Comparison of ENCODE assay signal across 10 mouse cellular contexts in the genomic region with DNA sequence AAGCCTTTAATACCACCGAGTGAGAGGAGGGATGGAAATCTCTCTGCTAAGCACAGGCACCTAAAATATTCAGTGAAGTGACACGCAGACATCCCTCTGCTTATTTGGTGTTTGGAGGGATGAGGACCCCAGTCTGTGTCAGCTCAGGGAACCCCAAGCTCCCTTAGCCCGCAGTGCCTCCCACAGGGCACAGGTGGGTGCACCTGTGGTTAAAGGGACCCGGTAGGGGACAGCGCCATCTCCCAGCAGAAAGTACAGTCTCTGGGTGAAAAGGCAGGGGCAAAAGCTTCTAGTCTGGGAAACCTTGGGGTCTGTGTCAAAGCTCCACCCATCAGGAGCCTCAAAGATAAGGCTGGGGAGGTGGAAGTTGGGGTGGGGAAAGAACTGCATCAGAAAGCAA. TPM values are rescaled to one million over a fixed set of nuclear protein-coding genes. Genes with fewer than 3 reads are reported as not detected.
A peak's percentile ranks its signal among the peaks of the same experiment; 100 is the strongest.
DNase-seq lines count a peak whose midpoint lies in the region; ATAC-seq lines count a peak whose summit lies in the region.
"Had no signal": no experiment of that assay in that cellular context is flagged by ENCODE, and none has a peak within 500 bp of the region (broad histone marks: within the 10 kb centered on the region; RNA-seq: fewer than 3 reads in every experiment).

No protein-coding gene starts in this region.

- H3K9me3 ChIP-seq in intestine, embryonic 14.5 days (ENCODE audit: control insufficient read depth, low read length), result no peaks in the 10 kb centered on the region
- H3K9me3 ChIP-seq in intestine, embryonic 16.5 days (ENCODE audit: control insufficient read depth, low read length), result no peaks in the 10 kb centered on the region
- H3K9me3 ChIP-seq in embryonic facial prominence, embryonic 11.5 days (replicated peaks; ENCODE audit: control insufficient read depth, low read length), result no peaks in the 10 kb centered on the region
- H3K9me3 ChIP-seq in hindbrain, embryonic 12.5 days (replicated peaks), result no peaks in the 10 kb centered on the region
- H3K9me3 ChIP-seq in midbrain, embryonic 16.5 days (replicated peaks; ENCODE audit: control insufficient read depth, low read length, poor library complexity, severe bottlenecking), result no peaks in the 10 kb centered on the region

- H3K27ac ChIP-seq in intestine, embryonic 14.5 days (ENCODE audit: low read depth), result no peak overlapping the region
- H3K27ac ChIP-seq in intestine, embryonic 16.5 days (ENCODE audit: low read length), result no peak overlapping the region
- H3K27ac ChIP-seq in embryonic facial prominence, embryonic 11.5 days (replicated peaks; ENCODE audit: low read depth, low read length), result no peak overlapping the region
- H3K27ac ChIP-seq in hindbrain, embryonic 12.5 days, result no peak overlapping the region
- H3K27ac ChIP-seq in midbrain, embryonic 16.5 days (ENCODE audit: low read length), result peak overlapping the region; percentile 54; the same call in 1 of the 2 replicates

- H3K4me1 ChIP-seq in intestine, embryonic 14.5 days (replicated peaks; ENCODE audit: control insufficient read depth, insufficient read depth, low read length), result peaks cover 6% of the 10 kb centered on the region; the same call in 1 of the 2 replicates
- peaks cover 5% of the 10 kb centered on the region for H3K4me1 ChIP-seq in intestine, embryonic 16.5 days (ENCODE audit: control insufficient read depth, insufficient read depth, low read length)
- H3K4me1 ChIP-seq in embryonic facial prominence, embryonic 11.5 days (ENCODE audit: control insufficient read depth, insufficient read depth, low read length), result 0 out of 2 replicates have a peak, but pooled peaks cover 4% of the 10 kb centered on the region
- peaks cover 13% of the 10 kb centered on the region for H3K4me1 ChIP-seq in hindbrain, embryonic 12.5 days
- H3K4me1 ChIP-seq in midbrain, embryonic 16.5 days (ENCODE audit: control insufficient read depth, insufficient read depth, low read length), result peaks cover 9% of the 10 kb centered on the region; the same call in 1 of the 2 replicates

- peak overlapping the region; percentile 79 for H3K4me2 ChIP-seq in intestine, embryonic 14.5 days (ENCODE audit: low read length)
- H3K4me2 ChIP-seq in intestine, embryonic 16.5 days (ENCODE audit: low read depth, low read length), result no peak overlapping the region
- peak overlapping the region; percentile 99; the same call in 1 of the 2 replicates for H3K4me2 ChIP-seq in embryonic facial prominence, embryonic 11.5 days (ENCODE audit: low read depth, low read length)
- peak overlapping the region; percentile 100 for H3K4me2 ChIP-seq in hindbrain, embryonic 12.5 days (replicated peaks)
- H3K4me2 ChIP-seq in midbrain, embryonic 16.5 days (ENCODE audit: low read length), result peak overlapping the region; percentile 79

- H3K9ac ChIP-seq in intestine, embryonic 14.5 days (ENCODE audit: low read length), result no peak overlapping the region
- H3K9ac ChIP-seq in intestine, embryonic 16.5 days (ENCODE audit: low read depth, low read length), result no peak overlapping the region
- no peak overlapping the region for H3K9ac ChIP-seq in embryonic facial prominence, embryonic 11.5 days (replicated peaks; ENCODE audit: low read length)
- H3K9ac ChIP-seq in hindbrain, embryonic 12.5 days, result no peak overlapping the region
- peak overlapping the region; percentile 51; the same call in 1 of the 2 replicates for H3K9ac ChIP-seq in midbrain, embryonic 16.5 days (ENCODE audit: low read depth, low read length)

- H3K4me3 ChIP-seq in intestine, embryonic 14.5 days (ENCODE audit: low read depth, low read length), result peak overlapping the region; percentile 44; the same call in 1 of the 2 replicates
- H3K4me3 ChIP-seq in intestine, embryonic 16.5 days (ENCODE audit: low read length), result no peak overlapping the region
- peak overlapping the region; percentile 60 for H3K4me3 ChIP-seq in embryonic facial prominence, embryonic 11.5 days (ENCODE audit: low read depth, low read length)
- H3K4me3 ChIP-seq in hindbrain, embryonic 12.5 days, result peak overlapping the region; percentile 77
- H3K4me3 ChIP-seq in midbrain, embryonic 16.5 days (ENCODE audit: low read depth, low read length), result peak overlapping the region; percentile 69

- H3K36me3 ChIP-seq in intestine, embryonic 14.5 days (ENCODE audit: control insufficient read depth, insufficient read depth, low read length), result no peaks in the 10 kb centered on the region
- no peaks in the 10 kb centered on the region for H3K36me3 ChIP-seq in intestine, embryonic 16.5 days (ENCODE audit: control insufficient read depth, insufficient read depth, low read length)
- no peaks in the 10 kb centered on the region for H3K36me3 ChIP-seq in embryonic facial prominence, embryonic 11.5 days (replicated peaks; ENCODE audit: control insufficient read depth, insufficient read depth, low read depth, low read length)
- no peaks in the 10 kb centered on the region for H3K36me3 ChIP-seq in hindbrain, embryonic 12.5 days
- H3K36me3 ChIP-seq in midbrain, embryonic 16.5 days (ENCODE audit: control insufficient read depth, insufficient read depth, low read length), result no peaks in the 10 kb centered on the region

- DNase-seq in intestine, embryonic 14.5 days (ENCODE audit: low spot score), result no peak
- DNase-seq in embryonic facial prominence, embryonic 11.5 days (ENCODE audit: low spot score), result no peak
- no peak for DNase-seq in thymus, postnatal 10 days (ENCODE audit: low spot score in 2 of 2)
- DNase-seq in layer of hippocampus, postnatal 25 days (ENCODE audit: extremely low spot score in 1 of 2, low spot score in 1 of 2), result no peak
- no peak for DNase-seq in adrenal gland, postnatal 10 days
- DNase-seq: kidney, adult 18-20 months; lung, adult 18-20 months had no signal

- peaks cover 72% of the 10 kb centered on the region for H3K27me3 ChIP-seq in intestine, embryonic 14.5 days (replicated peaks; ENCODE audit: control insufficient read depth, insufficient read depth, low read length)
- peaks cover 62% of the 10 kb centered on the region for H3K27me3 ChIP-seq in intestine, embryonic 16.5 days (replicated peaks; ENCODE audit: control insufficient read depth, insufficient read depth, low read length)
- peaks cover 54% of the 10 kb centered on the region for H3K27me3 ChIP-seq in embryonic facial prominence, embryonic 11.5 days (ENCODE audit: control insufficient read depth, insufficient read depth, low read length)
- H3K27me3 ChIP-seq in hindbrain, embryonic 12.5 days, result peaks cover 84% of the 10 kb centered on the region
- H3K27me3 ChIP-seq in midbrain, embryonic 16.5 days (ENCODE audit: control insufficient read depth, insufficient read depth, low read depth, low read length), result peaks cover 5% of the 10 kb centered on the region

- ATAC-seq in intestine, embryonic 14.5 days (replicated peaks; ENCODE audit: low FRiP score, low TSS enrichment, low read depth), result no peak
- ATAC-seq in intestine, embryonic 16.5 days, result no peak
- no peak for ATAC-seq in embryonic facial prominence, embryonic 11.5 days (replicated peaks; ENCODE audit: insufficient number of reproducible peaks, low FRiP score, low TSS enrichment, low read depth)
- ATAC-seq in hindbrain, embryonic 12.5 days (ENCODE audit: low FRiP score), result no peak
- peak; percentile 46 for ATAC-seq in midbrain, embryonic 16.5 days

- WGBS in intestine, embryonic 14.5 days, result 2% methylated on average over 5 of the region's 5 CpGs
- WGBS in intestine, embryonic 16.5 days, result 6% methylated on average over 5 of the region's 5 CpGs
- WGBS in embryonic facial prominence, embryonic 11.5 days, result 2% methylated on average over 5 of the region's 5 CpGs
- 0% methylated on average over 5 of the region's 5 CpGs for WGBS in hindbrain, embryonic 12.5 days
- WGBS in midbrain, embryonic 16.5 days, result 0% methylated on average over 5 of the region's 5 CpGs

RNA-seq across cellular contexts. Expression of a gene that starts 0.7 kb away (rescaled TPM):
- polyA plus RNA-seq in intestine, embryonic 14.5 days (2014; fragmentation: Nextera tagmentation; extraction: Ambion mirVana), result 0.11 TPM in 1 of 2 replicates, not detected in the other
- polyA plus RNA-seq in intestine, embryonic 16.5 days (2015; fragmentation: Nextera tagmentation; extraction: Ambion mirVana), result 0.05 and 0.09 TPM in 2 replicates
- 0.08 and 0.14 TPM in 2 replicates for polyA plus RNA-seq in embryonic facial prominence, embryonic 11.5 days (2014; fragmentation: Nextera tagmentation; extraction: Ambion mirVana)
- 1.8 and 2.5 TPM in 2 replicates for polyA plus RNA-seq in hindbrain, embryonic 12.5 days (2016; fragmentation: Nextera tagmentation; extraction: Ambion mirVana)
- 19.5 and 20.3 TPM in 2 replicates for polyA plus RNA-seq in midbrain, embryonic 16.5 days (2015; fragmentation: Nextera tagmentation; extraction: Ambion mirVana)
- 10 to 100 TPM; 85.5 to 88.6 TPM for total RNA-seq in layer of hippocampus, postnatal 25 days (2021)
- under 1 TPM in 1 of 2 experiments, not detected in 1; 0.09 TPM for total RNA-seq in adrenal gland, postnatal 10 days (2021)
